Mouse (Mus musculus) intestine, embryonic 14.5 days (tissue): Measurements from ENCODE around the gene Nt5c3b. TPM values are rescaled to one million over a fixed set of nuclear protein-coding genes. Genes with fewer than 3 reads are reported as not detected.

ENCODE experiments used
- microRNA-seq: library from miRNA; unstranded; fragments of <30 nt; microRNA quantifications from one replicate; pipeline ENCODE4, GENCODE M21; 2016
- polyA plus RNA-seq: library from polyadenylated mRNA; unstranded; fragments of >200 nt; fragmentation: Nextera tagmentation; extraction: Ambion mirVana; gene quantifications from 2 replicates; pipeline ENCODE4 v1.2.1, GENCODE M21; 2014

Nt5c3b gene
- polyA plus RNA-seq, 1 experiment from 2014 or later: 117 TPM

Small RNA genes within 50 kb of the gene (microRNA-seq; reads per million reads assigned to microRNA genes)
- gene Gm27374 (not detected), gene Mir7116 (not detected)

Other genes with a start within 250 kb of the Nt5c3b start
- gene Krt9, start 248.6 kb downstream of the Nt5c3b start, polyA plus RNA-seq: not detected in 2 replicates
- 5.7 and 6.0 TPM in 2 replicates for gene Krt14, start 234.3 kb downstream of the Nt5c3b start, polyA plus RNA-seq
- not detected in 2 replicates for gene Krt16, start 192.9 kb downstream of the Nt5c3b start, polyA plus RNA-seq
- gene Krt17, start 180.8 kb downstream of the Nt5c3b start, polyA plus RNA-seq: 8.7 and 9.9 TPM in 2 replicates
- gene Krt42, start 171.9 kb downstream of the Nt5c3b start, polyA plus RNA-seq: not detected in 2 replicates
- 1,995 and 2,009 TPM in 2 replicates for gene Eif1, start 121.9 kb downstream of the Nt5c3b start, polyA plus RNA-seq
- gene Gast, start 107.4 kb downstream of the Nt5c3b start, polyA plus RNA-seq: 3.2 TPM in 1 of 2 replicates, not detected in the other
- gene Hap1, start 85.7 kb downstream of the Nt5c3b start, polyA plus RNA-seq: 10.2 and 11.1 TPM in 2 replicates
- gene Jup, start 44.0 kb downstream of the Nt5c3b start, polyA plus RNA-seq: 93.4 and 106 TPM in 2 replicates
- gene P3h4, start 27.0 kb downstream of the Nt5c3b start, polyA plus RNA-seq: 54.8 and 55.3 TPM in 2 replicates
- gene Fkbp10, start 26.1 kb downstream of the Nt5c3b start, polyA plus RNA-seq: 86.2 and 89.7 TPM in 2 replicates
- 0.23 and 0.61 TPM in 2 replicates for gene Klhl10, start 109 bp upstream of the Nt5c3b start, polyA plus RNA-seq
- 8.3 and 9.6 TPM in 2 replicates for gene Klhl11, start 30.9 kb upstream of the Nt5c3b start, polyA plus RNA-seq
- 164 and 177 TPM in 2 replicates for gene Acly, start 86.2 kb upstream of the Nt5c3b start, polyA plus RNA-seq
- 0.46 and 0.69 TPM in 2 replicates for gene Ttc25, start 103.8 kb upstream of the Nt5c3b start, polyA plus RNA-seq
- 34.7 and 39.2 TPM in 2 replicates for gene Cnp, start 133.1 kb upstream of the Nt5c3b start, polyA plus RNA-seq
- 71.9 and 72.1 TPM in 2 replicates for gene Nkiras2, start 177.4 kb upstream of the Nt5c3b start, polyA plus RNA-seq
- gene Dnajc7, start 178.4 kb upstream of the Nt5c3b start, polyA plus RNA-seq: 61.7 and 70.5 TPM in 2 replicates